Mouse (Mus musculus) thymus, adult 2 months (tissue): ENCODE measurements at regions not wholly inside any gene's neighbourhood (a gene's known extent, or its start where the extent isn't known, plus 50 kb on each side); places are given as distances from the start of the nearest gene placed in this dataset.

Source experiments
- DNase-seq: peaks from one replicate; pipeline ENCODE4 v3.0.0; 2021
- H3K27ac ChIP-seq: fragments of 200-500 bp; 2 replicates; pipeline ENCODE4 v1.5.1; 2012; ENCODE audit warnings: low read length, control low read depth; ENCODE audit not compliant: control insufficient read depth, insufficient read depth
- H3K27me3 ChIP-seq: fragments of 200-500 bp; 2 replicates; pipeline ENCODE4 v1.6.1; 2012; ENCODE audit warnings: mild to moderate bottlenecking, low read length, moderate library complexity, mixed read lengths; ENCODE audit not compliant: control insufficient read depth, insufficient read depth
- H3K36me3 ChIP-seq: fragments of 200-500 bp; 2 replicates; pipeline ENCODE4 v1.6.1; 2012; ENCODE audit warnings: mild to moderate bottlenecking, low read length, moderate library complexity; ENCODE audit not compliant: control insufficient read depth, insufficient read depth
- H3K4me1 ChIP-seq: fragments of 200-500 bp; replicated peaks from 2 replicates; pipeline ENCODE4 v1.6.1; 2012; ENCODE audit warnings: low read length; ENCODE audit not compliant: control insufficient read depth, insufficient read depth
- H3K4me3 ChIP-seq: fragments of 200-500 bp; 2 replicates; pipeline ENCODE4 v1.5.1; 2012; ENCODE audit warnings: mild to moderate bottlenecking, low read length, control low read depth, moderate library complexity; ENCODE audit not compliant: control insufficient read depth, insufficient read depth
- CTCF ChIP-seq: fragments of 200-500 bp; IDR thresholded peaks from 2 replicates; pipeline ENCODE4 v1.5.1; 2012; ENCODE audit warnings: mild to moderate bottlenecking, control low read depth, low read length, moderate library complexity, borderline replicate concordance; ENCODE audit not compliant: control insufficient read depth, poor library complexity, insufficient read depth; ENCODE audit errors: extremely low read depth
- POLR2A ChIP-seq: fragments of 200-500 bp; IDR thresholded peaks from 2 replicates; pipeline ENCODE4 v1.6.1; 2012; ENCODE audit warnings: mild to moderate bottlenecking, low read length, control low read depth, moderate library complexity; ENCODE audit not compliant: control insufficient read depth, poor library complexity, insufficient read depth; ENCODE audit errors: extremely low read depth
- WGBS: fragments of 180-500 bp; shearing (Covaris S2); methylation state at CpG from one replicate; pipeline ENCODE4 v1.1.7; 2018; 5-methylcytosine and 5-hydroxymethylcytosine counted together

GRCm38 (mm10) chr3:21493384-21493783 is 583.1 kb upstream of the Tbl1xr1 start:
- H3K27me3 ChIP-seq: no peaks in the 10 kb centered on the region
- H3K4me3 ChIP-seq: no peak overlapping the region
- no peaks in the 10 kb centered on the region for H3K4me1 ChIP-seq
- WGBS: 97% methylated on average over 6 of the region's 6 CpGs
- DNase-seq: no peak
- TF ChIP-seq POLR2A (no peak), CTCF (no peak)
- H3K36me3 ChIP-seq: no peaks in the 10 kb centered on the region
- no peak overlapping the region for H3K27ac ChIP-seq

GRCm38 (mm10) chr3:21494904-21495303 is 581.5 kb upstream of the Tbl1xr1 start:
- no peak overlapping the region for H3K4me3 ChIP-seq
- H3K27ac ChIP-seq: no peak overlapping the region
- no peaks in the 10 kb centered on the region for H3K4me1 ChIP-seq
- no peak for DNase-seq
- H3K27me3 ChIP-seq: no peaks in the 10 kb centered on the region
- TF ChIP-seq CTCF: no peak
- no peak for TF ChIP-seq POLR2A
- no peaks in the 10 kb centered on the region for H3K36me3 ChIP-seq
- WGBS: 95% methylated on average over 3 of the region's 3 CpGs

GRCm38 (mm10) chr3:21495651-21496050 is 580.8 kb upstream of the Tbl1xr1 start:
- H3K27ac ChIP-seq: no peak overlapping the region
- 84% methylated on average over 5 of the region's 5 CpGs for WGBS
- H3K4me3 ChIP-seq: no peak overlapping the region
- no peaks in the 10 kb centered on the region for H3K4me1 ChIP-seq
- TF ChIP-seq POLR2A (no peak), CTCF (no peak)
- DNase-seq: no peak
- no peaks in the 10 kb centered on the region for H3K36me3 ChIP-seq
- no peaks in the 10 kb centered on the region for H3K27me3 ChIP-seq

- Histone ChIP-seq H3K4me1 (no peaks in the 10 kb centered on the region), H3K36me3 (no peaks in the 10 kb centered on the region), H3K27me3 (no peaks in the 10 kb centered on the region), H3K27ac (no peak overlapping the region), H3K4me3 (no peak overlapping the region)
- DNase-seq: no peak
- WGBS: 95% methylated on average over 2 of the region's 2 CpGs
- no peak for TF ChIP-seq CTCF
Observed at GRCm38 (mm10) chr3:21496166-21496565, 580.3 kb upstream of the Tbl1xr1 start.

GRCm38 (mm10) chr3:21497011-21497410 is 579.4 kb upstream of the Tbl1xr1 start:
- Histone ChIP-seq H3K27ac (no peak overlapping the region), H3K36me3 (no peaks in the 10 kb centered on the region), H3K27me3 (no peaks in the 10 kb centered on the region), H3K4me3 (no peak overlapping the region), H3K4me1 (no peaks in the 10 kb centered on the region)
- DNase-seq: no peak
- 93% methylated on average over 1 of the region's 1 CpGs for WGBS
- no peak for TF ChIP-seq POLR2A
- no peak for TF ChIP-seq CTCF

GRCm38 (mm10) chr3:21507655-21508054 is 568.8 kb upstream of the Tbl1xr1 start:
- Histone ChIP-seq H3K36me3 (no peaks in the 10 kb centered on the region), H3K27ac (no peak overlapping the region), H3K27me3 (no peaks in the 10 kb centered on the region), H3K4me3 (no peak overlapping the region), H3K4me1 (no peaks in the 10 kb centered on the region)
- no peak for TF ChIP-seq POLR2A
- no peak for TF ChIP-seq CTCF
- DNase-seq: no peak
- WGBS: 96% methylated on average over 2 of the region's 2 CpGs

GRCm38 (mm10) chr3:21512081-21512480 is 564.4 kb upstream of the Tbl1xr1 start:
- no peaks in the 10 kb centered on the region for H3K27me3 ChIP-seq
- DNase-seq: no peak
- no peaks in the 10 kb centered on the region for H3K36me3 ChIP-seq
- no peaks in the 10 kb centered on the region for H3K4me1 ChIP-seq
- WGBS: 80% methylated on average over 4 of the region's 4 CpGs
- H3K27ac ChIP-seq: no peak overlapping the region
- TF ChIP-seq CTCF: no peak
- no peak for TF ChIP-seq POLR2A
- no peak overlapping the region for H3K4me3 ChIP-seq
